Mouse (Mus musculus): ENCODE measurements at regions not wholly inside any gene's neighbourhood (a gene's known extent, or its start where the extent isn't known, plus 50 kb on each side); places are given as distances from the start of the nearest gene placed in this dataset.
A peak's percentile ranks its signal among the peaks of the same experiment; 100 is the strongest.

DNA sequence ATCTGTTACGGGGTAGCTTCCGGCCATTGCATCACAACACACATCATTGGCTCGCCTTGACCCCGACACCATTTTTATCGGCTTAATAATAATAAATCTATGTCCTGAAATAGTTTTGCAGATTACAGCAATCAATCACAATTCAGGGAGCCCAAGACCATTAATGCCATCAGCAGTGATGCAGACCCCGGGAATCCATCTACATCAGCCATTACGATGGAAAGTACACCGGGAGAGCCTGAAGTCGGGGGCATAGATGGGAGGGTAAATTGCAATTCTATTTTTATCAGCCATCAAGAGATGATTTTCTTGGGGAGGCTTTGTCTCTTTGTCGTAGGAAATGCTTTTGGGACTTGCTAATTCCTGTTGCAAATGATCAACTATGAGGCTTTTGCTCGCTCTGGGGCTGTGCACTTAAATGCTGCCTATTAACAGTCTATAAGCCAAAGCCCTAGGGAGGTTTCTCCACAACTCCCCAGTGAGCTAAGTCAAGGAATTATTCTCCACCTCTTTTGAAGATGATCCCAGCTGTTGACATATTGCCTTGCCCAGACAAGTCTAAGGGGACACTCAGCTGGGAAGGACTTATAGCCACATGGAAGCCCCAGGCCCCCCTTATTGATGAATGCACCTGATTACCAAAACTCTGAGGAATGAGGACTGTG is 173.4 kb downstream of the Pik3r1 start:
- Histone ChIP-seq H3K4me3 (replicated peaks) (no peak overlapping the region), H3K9ac (no peak overlapping the region), H3K27me3 (replicated peaks) (no peaks in the 10 kb centered on the region), H3K36me3 (no peaks in the 10 kb centered on the region), H3K4me2 (replicated peaks) (no peak overlapping the region), H3K27ac (no peak overlapping the region), H3K4me1 (replicated peaks) (0 out of 2 replicates have a peak, but pooled peaks cover 9% of the 10 kb centered on the region), H3K9me3 (no peaks in the 10 kb centered on the region)
- no peak for ATAC-seq
- WGBS: 90% methylated on average over 11 of the region's 11 CpGs

DNA sequence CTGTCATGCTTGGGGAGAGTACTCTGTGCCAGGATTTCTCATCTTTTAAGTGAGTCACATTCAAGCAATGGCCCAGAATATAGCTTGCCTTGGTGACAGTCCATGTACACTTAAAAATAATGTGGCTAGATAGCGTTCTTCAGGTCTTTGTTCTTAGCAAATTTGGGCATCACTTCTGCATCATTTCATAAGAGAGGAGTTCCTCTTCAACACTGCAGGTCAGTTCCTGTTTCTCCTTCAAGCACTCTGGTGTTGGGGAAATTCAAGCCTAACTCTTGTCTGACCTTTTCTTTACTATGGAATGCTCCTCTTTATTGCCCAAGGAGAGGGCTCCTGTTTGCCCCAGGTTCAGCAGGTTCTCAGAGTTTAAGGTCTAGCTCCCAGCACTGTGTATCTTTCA is 175.7 kb downstream of the Pik3r1 start:
- H3K27me3 ChIP-seq (replicated peaks): no peaks in the 10 kb centered on the region
- WGBS: 83% methylated on average over 1 of the region's 1 CpGs
- H3K4me2 ChIP-seq (replicated peaks): no peak overlapping the region
- H3K9me3 ChIP-seq: no peaks in the 10 kb centered on the region
- no peak for ATAC-seq
- H3K4me1 ChIP-seq (replicated peaks): 0 out of 2 replicates have a peak, but pooled peaks cover 5% of the 10 kb centered on the region
- no peak overlapping the region for H3K27ac ChIP-seq
- H3K36me3 ChIP-seq: no peaks in the 10 kb centered on the region
- no peak overlapping the region for H3K4me3 ChIP-seq (replicated peaks)
- H3K9ac ChIP-seq: no peak overlapping the region

DNA sequence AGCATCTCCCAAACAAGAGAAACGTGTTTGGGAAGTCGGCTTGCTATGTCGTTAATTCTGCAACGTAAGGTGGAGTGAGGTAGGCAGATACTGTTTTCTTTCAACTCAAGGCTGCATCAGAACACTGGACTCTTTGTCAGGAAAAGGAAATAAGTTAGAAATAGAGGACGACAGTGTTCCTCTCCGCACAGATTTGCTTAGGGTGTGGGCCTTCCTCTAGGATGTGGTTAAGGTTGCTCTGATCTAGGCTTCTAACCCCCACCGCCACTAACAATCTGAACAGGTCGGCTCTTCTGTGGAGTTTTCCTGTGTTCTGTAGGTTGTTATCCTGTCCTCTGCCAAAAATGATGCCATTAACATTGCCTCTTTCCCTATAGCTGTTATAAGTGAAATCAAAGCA is 179.1 kb downstream of the Pik3r1 start:
- no peak for ATAC-seq
- no peaks in the 10 kb centered on the region for H3K27me3 ChIP-seq (replicated peaks)
- no peak overlapping the region for H3K9ac ChIP-seq
- H3K4me2 ChIP-seq (replicated peaks): no peak overlapping the region
- no peak overlapping the region for H3K4me3 ChIP-seq (replicated peaks)
- no peaks in the 10 kb centered on the region for H3K4me1 ChIP-seq (replicated peaks)
- no peak overlapping the region for H3K27ac ChIP-seq
- no peaks in the 10 kb centered on the region for H3K9me3 ChIP-seq
- 62% methylated on average over 8 of the region's 8 CpGs for WGBS
- H3K36me3 ChIP-seq: no peaks in the 10 kb centered on the region

DNA sequence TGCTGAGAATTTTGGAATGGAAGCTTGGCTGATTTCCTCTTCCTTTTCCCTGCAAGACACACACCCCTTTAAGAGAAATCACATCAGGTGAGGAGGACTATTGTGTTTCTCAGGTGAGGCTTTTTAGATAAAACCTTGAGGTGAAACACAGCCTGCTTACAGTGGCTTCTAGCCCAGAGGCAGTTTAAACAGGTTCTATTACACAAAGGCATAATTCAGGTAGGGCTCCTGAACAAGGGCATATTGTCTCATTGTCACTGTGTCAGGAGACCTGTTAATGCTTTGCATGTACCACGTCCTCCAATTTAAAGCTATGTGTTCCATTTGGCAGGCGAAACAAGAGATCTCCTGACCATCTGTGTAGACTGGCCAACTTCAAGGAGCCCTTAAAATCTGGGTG is 181.2 kb downstream of the Pik3r1 start:
- no peaks in the 10 kb centered on the region for H3K9me3 ChIP-seq
- no peak overlapping the region for H3K4me2 ChIP-seq (replicated peaks)
- H3K9ac ChIP-seq: no peak overlapping the region
- no peaks in the 10 kb centered on the region for H3K4me1 ChIP-seq (replicated peaks)
- no peaks in the 10 kb centered on the region for H3K27me3 ChIP-seq (replicated peaks)
- H3K4me3 ChIP-seq (replicated peaks): no peak overlapping the region
- WGBS: 82% methylated on average over 2 of the region's 2 CpGs
- ATAC-seq: no peak
- no peak overlapping the region for H3K27ac ChIP-seq
- no peaks in the 10 kb centered on the region for H3K36me3 ChIP-seq

DNA sequence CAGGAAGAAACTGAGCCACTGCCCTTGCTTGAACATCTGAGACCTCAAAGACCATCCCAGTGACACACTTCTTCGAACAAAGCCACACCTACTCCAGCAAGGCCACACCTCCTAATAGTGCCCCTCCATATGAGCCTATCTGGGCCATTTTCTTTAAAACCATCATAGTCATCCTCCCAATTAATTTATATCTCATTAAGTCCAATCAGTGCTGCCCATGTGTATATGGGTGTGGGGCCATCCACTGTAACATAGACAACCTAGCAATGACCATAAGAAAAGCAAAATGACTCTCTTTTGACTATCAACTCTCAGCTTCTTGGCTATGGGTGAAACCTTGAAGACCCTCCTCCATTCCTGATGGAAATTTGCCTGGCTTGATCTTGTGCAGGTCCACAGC is 191.5 kb downstream of the Pik3r1 start:
- H3K36me3 ChIP-seq: no peaks in the 10 kb centered on the region
- H3K4me3 ChIP-seq (replicated peaks): no peak overlapping the region
- H3K9me3 ChIP-seq: no peaks in the 10 kb centered on the region

DNA sequence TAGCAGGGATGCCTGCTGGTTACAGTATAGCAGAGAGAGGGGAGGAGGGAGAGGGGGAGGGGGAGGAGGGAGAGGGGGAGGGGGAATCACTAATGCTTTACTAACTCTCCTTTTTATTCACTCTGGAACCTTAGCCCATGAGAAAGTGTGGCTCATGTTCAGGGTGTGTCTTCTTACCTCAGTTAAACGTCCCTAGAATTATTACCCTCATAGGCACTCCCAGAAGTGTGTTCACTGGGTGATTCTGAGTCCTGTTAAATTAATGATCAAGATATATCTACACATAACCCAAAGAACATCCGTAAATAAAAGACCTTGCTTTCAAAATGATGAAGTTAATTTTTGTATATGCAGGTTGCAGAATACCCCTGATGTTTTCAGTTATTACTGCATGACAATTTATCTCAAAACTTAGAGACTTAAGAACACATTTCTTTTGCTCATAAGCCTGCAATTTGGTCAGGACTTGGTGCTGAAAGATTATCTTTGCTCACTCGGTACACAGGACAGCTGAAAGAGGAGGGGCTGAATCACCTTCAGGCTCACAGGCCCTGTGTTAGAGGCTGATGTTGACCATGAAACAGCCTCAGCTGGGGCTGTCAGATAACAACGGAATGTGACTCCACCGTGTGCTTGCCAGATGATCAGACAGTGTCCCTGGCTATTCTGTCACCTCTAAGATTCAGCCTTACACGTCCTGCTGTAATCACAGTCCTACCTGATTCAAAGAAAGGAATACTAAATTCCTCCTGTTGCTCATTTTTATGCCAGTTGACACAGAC is 195.0 kb downstream of the Pik3r1 start:
- Histone ChIP-seq H3K4me1 (replicated peaks) (no peaks in the 10 kb centered on the region), H3K27ac (no peak overlapping the region), H3K4me3 (replicated peaks) (no peak overlapping the region), H3K4me2 (replicated peaks) (no peak overlapping the region), H3K36me3 (no peaks in the 10 kb centered on the region), H3K27me3 (replicated peaks) (no peaks in the 10 kb centered on the region), H3K9me3 (no peaks in the 10 kb centered on the region), H3K9ac (no peak overlapping the region)
- peak; percentile 76 for ATAC-seq
- WGBS: 52% methylated on average over 6 of the region's 6 CpGs

More for the DNA sequence above, 191.5 kb downstream of the Pik3r1 start:
- no peak overlapping the region for H3K27ac ChIP-seq
- H3K27me3 ChIP-seq (replicated peaks): no peaks in the 10 kb centered on the region
- H3K9ac ChIP-seq: no peak overlapping the region
- no peak for ATAC-seq
- 85% methylated on average over 1 of the region's 1 CpGs for WGBS
- H3K4me2 ChIP-seq (replicated peaks): no peak overlapping the region
- no peaks in the 10 kb centered on the region for H3K4me1 ChIP-seq (replicated peaks)

DNA sequence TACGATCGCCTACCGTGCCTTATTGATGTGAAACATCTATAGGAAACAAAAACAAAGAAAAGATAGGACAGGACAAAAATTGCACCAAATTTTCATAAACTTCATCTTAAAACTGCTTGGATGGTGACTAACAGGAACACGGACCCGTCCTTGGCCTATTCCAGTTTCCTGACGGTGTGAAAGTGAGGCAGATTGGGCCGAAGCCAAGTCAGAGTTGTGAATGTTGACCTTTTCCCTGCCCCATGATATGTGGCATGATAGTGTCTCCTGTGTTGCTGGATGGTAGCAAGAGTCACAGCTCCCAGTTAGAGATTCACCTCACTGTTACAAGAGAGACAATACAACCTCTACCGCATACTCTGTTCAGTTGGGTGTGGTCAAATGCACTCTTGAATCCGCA is 195.8 kb downstream of the Pik3r1 start:
- Histone ChIP-seq H3K4me2 (replicated peaks) (no peak overlapping the region), H3K27ac (no peak overlapping the region), H3K36me3 (no peaks in the 10 kb centered on the region), H3K4me1 (replicated peaks) (no peaks in the 10 kb centered on the region), H3K4me3 (replicated peaks) (no peak overlapping the region), H3K9ac (no peak overlapping the region), H3K9me3 (no peaks in the 10 kb centered on the region), H3K27me3 (replicated peaks) (no peaks in the 10 kb centered on the region)
- ATAC-seq: no peak
- WGBS: 90% methylated on average over 9 of the region's 9 CpGs

DNA sequence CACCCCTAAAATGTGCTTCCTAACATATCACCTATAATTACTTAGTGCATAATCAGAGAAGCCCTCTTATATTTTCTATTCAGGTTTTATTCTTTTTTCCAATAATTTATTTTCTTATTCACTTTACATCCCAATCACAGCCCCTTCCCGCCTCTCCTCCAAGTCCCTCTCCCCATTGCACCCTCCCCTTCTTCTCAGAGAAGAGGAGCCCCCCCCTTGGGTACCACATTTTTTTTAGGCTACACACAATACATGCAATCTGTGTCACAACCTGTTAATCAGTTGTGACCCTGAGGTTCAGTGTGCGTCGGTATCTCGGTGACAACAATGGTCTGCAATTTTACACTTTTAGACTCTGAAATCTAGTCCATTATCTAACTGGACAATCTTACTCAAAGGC is 198.0 kb downstream of the Pik3r1 start:
- ATAC-seq: no peak
- no peak overlapping the region for H3K4me3 ChIP-seq (replicated peaks)
- H3K9me3 ChIP-seq: no peaks in the 10 kb centered on the region
- no peak overlapping the region for H3K9ac ChIP-seq
- WGBS: 83% methylated on average over 4 of the region's 4 CpGs
- no peaks in the 10 kb centered on the region for H3K36me3 ChIP-seq
- H3K27ac ChIP-seq: no peak overlapping the region
- H3K27me3 ChIP-seq (replicated peaks): no peaks in the 10 kb centered on the region
- H3K4me1 ChIP-seq (replicated peaks): no peaks in the 10 kb centered on the region
- no peak overlapping the region for H3K4me2 ChIP-seq (replicated peaks)

DNA sequence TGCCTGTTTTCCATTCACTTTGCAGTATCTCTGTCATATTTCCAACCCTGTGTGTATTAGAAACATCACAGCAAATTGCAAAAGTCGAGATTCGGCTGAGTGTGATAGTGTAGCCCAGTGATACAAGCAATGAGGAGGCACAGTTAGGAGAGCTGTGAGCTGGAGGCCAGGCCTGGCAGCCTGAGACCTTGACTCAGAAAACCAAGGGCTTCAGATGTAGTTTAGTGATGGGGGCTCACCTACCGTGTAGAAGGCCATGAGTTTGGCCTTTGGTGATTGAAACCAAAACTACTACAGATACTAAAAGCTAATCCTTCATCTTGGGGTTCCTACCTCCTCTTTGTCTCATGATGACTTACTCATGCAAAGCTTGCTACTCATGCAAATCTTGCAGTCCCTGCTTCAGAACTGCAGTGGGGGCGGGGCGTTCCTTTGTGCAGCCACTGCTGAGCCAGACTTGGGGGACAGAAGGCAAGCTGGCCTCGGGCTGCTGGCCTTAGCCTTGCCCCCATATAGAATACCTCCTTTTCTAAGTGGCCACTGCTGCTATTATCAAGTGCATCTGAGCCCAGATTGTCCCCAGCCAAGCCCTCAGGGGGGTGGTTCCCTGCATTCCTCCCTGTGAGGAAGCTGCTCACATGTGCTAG is 198.9 kb downstream of the Pik3r1 start:
- ATAC-seq: no peak
- no peak overlapping the region for H3K4me2 ChIP-seq (replicated peaks)
- no peak overlapping the region for H3K27ac ChIP-seq
- no peaks in the 10 kb centered on the region for H3K9me3 ChIP-seq
- H3K36me3 ChIP-seq: no peaks in the 10 kb centered on the region
- no peak overlapping the region for H3K9ac ChIP-seq
- no peaks in the 10 kb centered on the region for H3K27me3 ChIP-seq (replicated peaks)
- no peaks in the 10 kb centered on the region for H3K4me1 ChIP-seq (replicated peaks)
- no peak overlapping the region for H3K4me3 ChIP-seq (replicated peaks)
- 79% methylated on average over 6 of the region's 6 CpGs for WGBS

DNA sequence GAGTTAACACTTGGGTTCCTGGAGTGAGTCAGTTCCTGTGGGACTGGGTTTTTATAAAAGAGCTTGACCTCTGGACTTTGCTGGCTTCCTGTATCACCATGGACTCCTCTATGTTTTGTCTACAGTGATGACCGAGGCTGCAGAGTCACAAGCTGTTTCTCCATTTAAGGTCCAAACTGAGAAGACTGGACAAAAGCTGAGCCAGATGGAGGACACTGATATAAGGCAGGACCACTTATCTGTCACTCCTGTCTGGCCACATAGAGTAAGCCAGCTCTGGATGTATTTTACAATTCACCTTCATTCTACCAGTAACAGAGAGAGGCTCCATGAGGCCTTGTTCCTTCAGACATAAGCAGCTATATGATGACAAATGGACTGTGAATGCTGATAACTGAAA is 202.7 kb downstream of the Pik3r1 start:
- Histone ChIP-seq H3K36me3 (no peaks in the 10 kb centered on the region), H3K27ac (no peak overlapping the region), H3K4me3 (replicated peaks) (no peak overlapping the region), H3K27me3 (replicated peaks) (no peaks in the 10 kb centered on the region), H3K4me2 (replicated peaks) (no peak overlapping the region), H3K4me1 (replicated peaks) (no peaks in the 10 kb centered on the region), H3K9me3 (no peaks in the 10 kb centered on the region), H3K9ac (no peak overlapping the region)
- 72% methylated on average over 1 of the region's 1 CpGs for WGBS
- no peak for ATAC-seq

DNA sequence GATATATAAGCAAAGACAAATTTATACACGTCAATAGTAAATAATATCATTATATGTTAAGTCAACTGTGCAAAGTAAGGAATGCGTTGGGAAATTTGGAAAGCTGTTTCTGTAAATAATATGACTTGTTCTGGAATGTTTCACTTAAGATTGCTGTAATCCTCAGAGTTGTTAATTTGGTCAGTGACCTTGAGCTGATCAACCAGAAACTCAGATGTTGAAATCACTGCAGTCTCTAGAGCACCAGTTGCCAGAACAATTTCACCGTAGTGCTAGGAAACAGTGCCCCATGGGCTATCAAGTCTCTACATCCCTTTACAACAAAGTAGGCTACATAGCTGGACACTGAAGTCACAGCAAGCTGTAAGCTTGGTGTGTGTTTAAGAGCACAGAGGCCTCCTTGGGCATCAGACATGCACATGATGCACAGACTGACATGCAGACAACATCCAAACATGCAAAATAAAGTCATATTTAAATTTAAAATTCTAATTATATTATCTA is 212.6 kb downstream of the Pik3r1 start:
- H3K27ac ChIP-seq: no peak overlapping the region
- H3K9ac ChIP-seq: no peak overlapping the region
- H3K4me2 ChIP-seq (replicated peaks): no peak overlapping the region
- ATAC-seq: no peak
- H3K4me1 ChIP-seq (replicated peaks): peaks cover 4% of the 10 kb centered on the region
- no peaks in the 10 kb centered on the region for H3K9me3 ChIP-seq
- no peak overlapping the region for H3K4me3 ChIP-seq (replicated peaks)
- no peaks in the 10 kb centered on the region for H3K36me3 ChIP-seq
- no peaks in the 10 kb centered on the region for H3K27me3 ChIP-seq (replicated peaks)
- WGBS: 61% methylated on average over 3 of the region's 3 CpGs

DNA sequence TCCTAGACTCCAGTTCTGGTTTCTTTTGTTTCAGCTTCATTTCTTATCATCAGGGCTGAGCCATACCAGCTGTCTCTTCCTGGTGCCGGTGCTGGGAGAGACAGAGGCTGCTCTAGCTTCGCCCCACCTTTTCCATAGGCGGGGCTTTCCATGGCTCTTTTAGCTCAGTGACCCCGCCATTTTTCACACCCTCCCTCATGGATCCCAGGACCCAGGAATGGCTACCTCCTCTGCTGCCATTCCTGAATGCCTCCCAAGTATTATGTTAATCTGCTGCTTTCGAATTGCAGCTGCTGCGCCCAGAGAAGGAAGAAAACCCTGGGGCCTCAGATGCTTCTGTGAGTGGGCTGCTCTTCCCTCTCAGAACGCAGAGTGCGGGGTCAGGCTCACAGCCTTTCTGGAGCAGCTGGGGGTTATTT is 214.9 kb downstream of the Pik3r1 start:
- peak; percentile 72 for ATAC-seq
- peaks cover 4% of the 10 kb centered on the region for H3K4me1 ChIP-seq (replicated peaks)
- H3K4me2 ChIP-seq (replicated peaks): no peak overlapping the region
- no peak overlapping the region for H3K27ac ChIP-seq
- H3K27me3 ChIP-seq (replicated peaks): no peaks in the 10 kb centered on the region
- no peaks in the 10 kb centered on the region for H3K36me3 ChIP-seq
- H3K4me3 ChIP-seq (replicated peaks): no peak overlapping the region
- H3K9me3 ChIP-seq: no peaks in the 10 kb centered on the region
- WGBS: 57% methylated on average over 8 of the region's 8 CpGs
- no peak overlapping the region for H3K9ac ChIP-seq
